Mouse (Mus musculus): ENCODE results near the gene Prkcd. TPM values are rescaled to one million over a fixed set of nuclear protein-coding genes. Genes with fewer than 3 reads are reported as not detected.

Prkcd gene
- polyA plus RNA-seq, 1 experiment from 2014 or later, result 50.9 TPM

GRCm38 (mm10) chr14:30595576-30596313 lies 30.3 kb downstream of the Prkcd start:
- H3K27me3 ChIP-seq, result no peaks in the 10 kb centered on the region
- H3K36me3 ChIP-seq, result peaks cover 52% of the 10 kb centered on the region
- H3K9ac ChIP-seq, result no peak overlapping the region
- H3K4me1 ChIP-seq, result peaks cover 20% of the 10 kb centered on the region
- H3K9me3 ChIP-seq, result no peaks in the 10 kb centered on the region
- H3K27ac ChIP-seq, result no peak overlapping the region
- no peak for ATAC-seq (ENCODE audit: insufficient number of reproducible peaks, insufficient read depth, low FRiP score, low TSS enrichment, low read depth)
- H3K4me2 ChIP-seq, result no peak overlapping the region
- WGBS, result 87% methylated on average over 8 of the region's 8 CpGs
- H3K4me3 ChIP-seq, result no peak overlapping the region

- 37% methylated on average over 7 of the region's 7 CpGs for WGBS
- H3K4me2 ChIP-seq, result no peak overlapping the region
Observed at GRCm38 (mm10) chr14:30594092-30594695, 31.8 kb downstream of the Prkcd start.

GRCm38 (mm10) chr14:30593279-30594091 lies 32.5 kb downstream of the Prkcd start:
- Histone ChIP-seq H3K27me3 (no peaks in the 10 kb centered on the region), H3K4me3 (no peak overlapping the region), H3K4me1 (peaks cover 20% of the 10 kb centered on the region), H3K4me2 (no peak overlapping the region), H3K9ac (peak overlapping the region; percentile 7; the same call in 1 of the 2 replicates), H3K36me3 (peaks cover 31% of the 10 kb centered on the region), H3K9me3 (no peaks in the 10 kb centered on the region), H3K27ac (peak overlapping the region; percentile 70)
- 47% methylated on average over 11 of the region's 11 CpGs for WGBS
- ATAC-seq (ENCODE audit: insufficient number of reproducible peaks, insufficient read depth, low FRiP score, low TSS enrichment, low read depth), result peak; percentile 38; the same call in 1 of the 2 replicates

More at GRCm38 (mm10) chr14:30594092-30594695, 31.8 kb downstream of the Prkcd start:
- Histone ChIP-seq H3K4me3 (no peak overlapping the region), H3K9me3 (no peaks in the 10 kb centered on the region), H3K9ac (peak overlapping the region; percentile 40), H3K27me3 (no peaks in the 10 kb centered on the region), H3K36me3 (peaks cover 38% of the 10 kb centered on the region), H3K27ac (peak overlapping the region; percentile 70), H3K4me1 (peaks cover 20% of the 10 kb centered on the region)
- peak; percentile 56; the same call in 1 of the 2 replicates for ATAC-seq (ENCODE audit: insufficient number of reproducible peaks, insufficient read depth, low FRiP score, low TSS enrichment, low read depth)

GRCm38 (mm10) chr14:30591417-30591816 lies 34.6 kb downstream of the Prkcd start:
- H3K27ac ChIP-seq, result no peak overlapping the region
- peaks cover 14% of the 10 kb centered on the region; the same call in 1 of the 2 replicates for H3K36me3 ChIP-seq
- no peak for ATAC-seq (ENCODE audit: insufficient number of reproducible peaks, insufficient read depth, low FRiP score, low TSS enrichment, low read depth)
- peaks cover 32% of the 10 kb centered on the region for H3K4me1 ChIP-seq
- H3K9ac ChIP-seq, result no peak overlapping the region
- H3K9me3 ChIP-seq, result no peaks in the 10 kb centered on the region
- WGBS, result 14% methylated on average over 6 of the region's 6 CpGs
- H3K27me3 ChIP-seq, result no peaks in the 10 kb centered on the region
- 0 out of 2 replicates have a peak overlapping the region, but pooled peaks have one; percentile 16 for H3K4me2 ChIP-seq
- no peak overlapping the region for H3K4me3 ChIP-seq

- 60% methylated on average over 7 of the region's 7 CpGs for WGBS
- H3K27me3 ChIP-seq, result no peaks in the 10 kb centered on the region
- H3K4me1 ChIP-seq, result peaks cover 32% of the 10 kb centered on the region
- H3K4me3 ChIP-seq, result no peak overlapping the region
- no peak overlapping the region for H3K9ac ChIP-seq
- H3K4me2 ChIP-seq, result no peak overlapping the region
- peaks cover 12% of the 10 kb centered on the region; the same call in 1 of the 2 replicates for H3K36me3 ChIP-seq
- no peaks in the 10 kb centered on the region for H3K9me3 ChIP-seq
- ATAC-seq (ENCODE audit: insufficient number of reproducible peaks, insufficient read depth, low FRiP score, low TSS enrichment, low read depth), result no peak
- H3K27ac ChIP-seq, result no peak overlapping the region
Observed at GRCm38 (mm10) chr14:30590918-30591317, 35.1 kb downstream of the Prkcd start.

- Histone ChIP-seq H3K27me3 (no peaks in the 10 kb centered on the region), H3K4me3 (no peak overlapping the region), H3K9me3 (no peaks in the 10 kb centered on the region), H3K4me1 (peaks cover 32% of the 10 kb centered on the region), H3K27ac (no peak overlapping the region), H3K4me2 (no peak overlapping the region), H3K36me3 (0 out of 2 replicates have a peak, but pooled peaks cover 7% of the 10 kb centered on the region), H3K9ac (no peak overlapping the region)
- no peak for ATAC-seq (ENCODE audit: insufficient number of reproducible peaks, insufficient read depth, low FRiP score, low TSS enrichment, low read depth)
- 77% methylated on average over 11 of the region's 11 CpGs for WGBS
Observed at GRCm38 (mm10) chr14:30590041-30590645, 35.9 kb downstream of the Prkcd start.

- Histone ChIP-seq H3K4me3 (no peak overlapping the region), H3K9ac (0 out of 2 replicates have a peak overlapping the region, but pooled peaks have one; percentile 1), H3K36me3 (no peaks in the 10 kb centered on the region), H3K27ac (peak overlapping the region; percentile 72), H3K27me3 (no peaks in the 10 kb centered on the region), H3K4me2 (no peak overlapping the region), H3K9me3 (no peaks in the 10 kb centered on the region), H3K4me1 (peaks cover 25% of the 10 kb centered on the region)
- WGBS, result 28% methylated on average over 7 of the region's 7 CpGs
- peak; percentile 54; the same call in 1 of the 2 replicates for ATAC-seq (ENCODE audit: insufficient number of reproducible peaks, insufficient read depth, low FRiP score, low TSS enrichment, low read depth)
Observed at GRCm38 (mm10) chr14:30586780-30587461, 39.1 kb downstream of the Prkcd start.

- WGBS, result 86% methylated on average over 5 of the region's 5 CpGs
- no peak for ATAC-seq (ENCODE audit: insufficient number of reproducible peaks, insufficient read depth, low FRiP score, low TSS enrichment, low read depth)
- H3K36me3 ChIP-seq, result no peaks in the 10 kb centered on the region
- no peak overlapping the region for H3K4me3 ChIP-seq
- H3K4me2 ChIP-seq, result no peak overlapping the region
- no peak overlapping the region for H3K27ac ChIP-seq
- no peaks in the 10 kb centered on the region for H3K9me3 ChIP-seq
- H3K27me3 ChIP-seq, result no peaks in the 10 kb centered on the region
- H3K9ac ChIP-seq, result no peak overlapping the region
- peaks cover 22% of the 10 kb centered on the region for H3K4me1 ChIP-seq
Observed at GRCm38 (mm10) chr14:30585323-30585722, 40.7 kb downstream of the Prkcd start.

- Histone ChIP-seq H3K9me3 (no peaks in the 10 kb centered on the region), H3K4me1 (peaks cover 22% of the 10 kb centered on the region), H3K9ac (0 out of 2 replicates have a peak overlapping the region, but pooled peaks have one; percentile 37), H3K4me3 (no peak overlapping the region), H3K27me3 (no peaks in the 10 kb centered on the region), H3K4me2 (no peak overlapping the region), H3K27ac (peak overlapping the region; percentile 19; the same call in 1 of the 2 replicates), H3K36me3 (no peaks in the 10 kb centered on the region)
- ATAC-seq (ENCODE audit: insufficient number of reproducible peaks, insufficient read depth, low FRiP score, low TSS enrichment, low read depth), result no peak
- 41% methylated on average over 19 of the region's 19 CpGs for WGBS
Observed at GRCm38 (mm10) chr14:30584497-30585251, 41.3 kb downstream of the Prkcd start.

GRCm38 (mm10) chr14:30584077-30584476 lies 41.9 kb downstream of the Prkcd start:
- Histone ChIP-seq H3K4me3 (no peak overlapping the region), H3K9me3 (no peaks in the 10 kb centered on the region), H3K27me3 (no peaks in the 10 kb centered on the region), H3K27ac (no peak overlapping the region), H3K4me1 (peaks cover 22% of the 10 kb centered on the region), H3K4me2 (no peak overlapping the region), H3K9ac (no peak overlapping the region), H3K36me3 (no peaks in the 10 kb centered on the region)
- 49% methylated on average over 2 of the region's 2 CpGs for WGBS
- no peak for ATAC-seq (ENCODE audit: insufficient number of reproducible peaks, insufficient read depth, low FRiP score, low TSS enrichment, low read depth)
